Mouse (Mus musculus): Measurements from ENCODE around the gene Acot1.

- no peak for TF ChIP-seq TAL1 (IDR thresholded peaks at IDR 0.05; ENCODE audit: low read length)
- no peak for TF ChIP-seq TCF12 (IDR thresholded peaks at IDR 0.05; ENCODE audit: low read depth, low read length)
- no peak for TF ChIP-seq ZNF384 (IDR thresholded peaks at IDR 0.05; ENCODE audit: low read depth, low read length)
- no peak for TF ChIP-seq EP300 (IDR thresholded peaks at IDR 0.05; ENCODE audit: low read depth in 1 of 2, low read length in 2 of 2)
- no peak for TF ChIP-seq NRF1 (IDR thresholded peaks at IDR 0.05; ENCODE audit: insufficient read depth, low read depth, low read length, poor library complexity, severe bottlenecking)
- no peak for TF ChIP-seq USF2 (IDR thresholded peaks at IDR 0.05; ENCODE audit: borderline replicate concordance in 1 of 2, insufficient read depth in 1 of 2, low read depth in 1 of 2, low read length in 2 of 2)
- no peak for TF ChIP-seq POLR2A (IDR thresholded peaks at IDR 0.05; ENCODE audit: control insufficient read depth in 1 of 2, insufficient read depth in 1 of 2, low read depth in 1 of 2, low read length in 2 of 2, poor library complexity in 1 of 2)
- no peak for TF ChIP-seq CTCF (IDR thresholded peaks at IDR 0.05 in 2 of 3, conservative IDR thresholded peaks at IDR 0.05 in 1 of 3; ENCODE audit: control insufficient read depth in 1 of 3, insufficient read depth in 1 of 3, low read depth in 2 of 3, low read length in 3 of 3, poor library complexity in 1 of 3, severe bottlenecking in 1 of 3)
- no peak for TF ChIP-seq ELF1 (IDR thresholded peaks at IDR 0.05; ENCODE audit: low read depth, low read length)
- no peak for TF ChIP-seq CHD1 (IDR thresholded peaks at IDR 0.05; ENCODE audit: low read depth, low read length)
- TF ChIP-seq GATA1 (IDR thresholded peaks at IDR 0.05; ENCODE audit: low read depth, low read length): no peak
- TF ChIP-seq UBTF (IDR thresholded peaks at IDR 0.05; ENCODE audit: borderline replicate concordance, insufficient read depth, low read depth, low read length): no peak
Measured at GRCm38 (mm10) chr12:84032854-84033253, 23.6 kb downstream of the Acot1 start.

Measured in MEL (cell line).